8 mouse cellular contexts compared by ENCODE assay signal in genomic region chr11:87448476-87449199, GRCm38 (mm10). TPM values are rescaled to one million over a fixed set of nuclear protein-coding genes. Genes with fewer than 3 reads are reported as not detected.
DNase-seq lines count a peak whose midpoint lies in the region; ATAC-seq and TF ChIP-seq lines count a peak whose summit lies in the region.
"Not testable (repeated sequence)": the region's sequence is repeated elsewhere in the genome, so short reads cannot be mapped to it uniquely, and the experiment has no call there.

No protein-coding gene starts in this region.

- not testable (repeated sequence) for H3K4me3 ChIP-seq in CH12.LX (replicated peaks in 1 of 3; ENCODE audit: low read depth in 2 of 3, low read length in 2 of 3, poor library complexity in 1 of 3); forebrain, embryonic 11.5 days (ENCODE audit: low read depth, low read length); liver, embryonic 14.5 days (ENCODE audit: insufficient read depth in 1 of 2, low read depth in 2 of 2, low read length in 2 of 2); stomach, embryonic 15.5 days (replicated peaks)
- H3K4me3 ChIP-seq in myocyte, result peak overlapping the region; percentile 13

- not testable (repeated sequence) for H3K9me3 ChIP-seq in CH12.LX (replicated peaks; ENCODE audit: low read length); forebrain, embryonic 11.5 days (ENCODE audit: control insufficient read depth, low read length); liver, embryonic 14.5 days (ENCODE audit: control insufficient read depth, low read length); stomach, embryonic 15.5 days

- peak; percentile 96 for ATAC-seq in forebrain, embryonic 11.5 days (replicated peaks; ENCODE audit: low FRiP score)
- peak; percentile 89 for ATAC-seq in liver, embryonic 14.5 days (ENCODE audit: insufficient read depth)
- peak; percentile 93 for ATAC-seq in stomach, embryonic 15.5 days (ENCODE audit: insufficient read depth, low FRiP score, low read depth)

- DNase-seq in CH12.LX (ENCODE audit: extremely low read depth), result peak; percentile 99
- DNase-seq in c-Kit-positive CD71-positive TER-119-positive erythroid progenitor cells, embryonic 14.5 days (ENCODE audit: low spot score), result peak; percentile 78
- peak; percentile 76 for DNase-seq in forebrain, embryonic 11.5 days (ENCODE audit: low spot score)
- peak; percentile 43 to 62 for DNase-seq in heart, postnatal 10 days
- peak; percentile 57 for DNase-seq in kidney, postnatal 14 days
- peak; percentile 75 to 81 (median 77) for DNase-seq in liver, embryonic 14.5 days (ENCODE audit: low read depth in 3 of 3, low spot score in 3 of 3)

- TF ChIP-seq POLR2A in CH12.LX (IDR thresholded peaks at IDR 0.05; ENCODE audit: low read depth, low read length) (peak; percentile 99), myocyte (IDR thresholded peaks at IDR 0.05; ENCODE audit: insufficient read length, low read depth) (peak; percentile 55)

- not testable (repeated sequence) for H3K27me3 ChIP-seq in CH12.LX (replicated peaks); forebrain, embryonic 11.5 days (ENCODE audit: control insufficient read depth, insufficient read depth, low read length); liver, embryonic 14.5 days (ENCODE audit: control insufficient read depth, insufficient read depth, low read length); myocyte (ENCODE audit: control insufficient read depth, insufficient read depth, insufficient read length); stomach, embryonic 15.5 days (replicated peaks)

- not testable (repeated sequence) for H3ac ChIP-seq in myocyte (ENCODE audit: control insufficient read depth, insufficient read length)

- H3K4me2 ChIP-seq in CH12.LX (ENCODE audit: insufficient read depth, low read depth, poor library complexity, severe bottlenecking); forebrain, embryonic 11.5 days (ENCODE audit: low read depth, low read length, severe bottlenecking); liver, embryonic 14.5 days (ENCODE audit: low read depth); myocyte (ENCODE audit: low read depth); stomach, embryonic 15.5 days: not testable (repeated sequence)

- under 1% methylated on average over 5 of the region's 32 CpGs for WGBS in forebrain, embryonic 11.5 days
- 0% methylated on average over 5 of the region's 32 CpGs for WGBS in liver, embryonic 14.5 days (ENCODE audit: insufficient replicate concordance)
- WGBS in stomach, embryonic 15.5 days, result under 1% methylated on average over 6 of the region's 32 CpGs

- H3K27ac ChIP-seq in CH12.LX (ENCODE audit: insufficient read depth, low read depth), result not testable (repeated sequence)
- peak overlapping the region; percentile 50 for H3K27ac ChIP-seq in forebrain, embryonic 11.5 days (ENCODE audit: low read depth, low read length)
- H3K27ac ChIP-seq in liver, embryonic 14.5 days, result peak overlapping the region; percentile 83
- peak overlapping the region; percentile 86 for H3K27ac ChIP-seq in stomach, embryonic 15.5 days

- H3K9ac ChIP-seq in CH12.LX (ENCODE audit: insufficient read depth, low read depth); forebrain, embryonic 11.5 days (ENCODE audit: low read length); stomach, embryonic 15.5 days: not testable (repeated sequence)
- H3K9ac ChIP-seq in liver, embryonic 14.5 days (replicated peaks), result peak overlapping the region; percentile 71

- H3K79me2 ChIP-seq in CH12.LX (replicated peaks; ENCODE audit: control insufficient read depth, extremely low read depth, insufficient read depth, poor library complexity, severe bottlenecking); myocyte (ENCODE audit: control insufficient read depth, insufficient read depth): not testable (repeated sequence)

- in situ Hi-C loops in CH12.LX (cut with MboI; ENCODE audit: low pct_ligation_motif_present, low pct_unique_long_range_greater_than_20kb, low sequenced_read_pairs), result not testable (repeated sequence)

- TF ChIP-seq CTCF in CH12.LX (conservative IDR thresholded peaks at IDR 0.05 in 1 of 2, IDR thresholded peaks at IDR 0.05 in 1 of 2; ENCODE audit: low read depth in 2 of 2, low read length in 2 of 2); liver, embryonic 14.5 days (IDR thresholded peaks at IDR 0.05; ENCODE audit: low read depth): not testable (repeated sequence)

- peaks cover 6 to 24% of the 10 kb centered on the region in 2 experiments; a peak in 3 of 4 replicates for H3K4me1 ChIP-seq in CH12.LX (ENCODE audit: control insufficient read depth in 1 of 2, insufficient read depth in 2 of 2)
- H3K4me1 ChIP-seq in forebrain, embryonic 11.5 days (replicated peaks; ENCODE audit: control insufficient read depth, insufficient read depth, low read length); liver, embryonic 14.5 days (replicated peaks; ENCODE audit: control insufficient read depth in 2 of 2, insufficient read depth in 2 of 2, low read length in 1 of 2); stomach, embryonic 15.5 days: not testable (repeated sequence)

- TF ChIP-seq RAD21 in CH12.LX (IDR thresholded peaks at IDR 0.05; ENCODE audit: low read depth, low read length), result not testable (repeated sequence)

- intact Hi-C loops in heart, postnatal 10 days (cut with DNase I), result not testable (repeated sequence)

- dilution Hi-C loops in CH12.LX (cut with MboI; ENCODE audit: extremely low pct_ligation_motif_present, extremely low pct_unique_long_range_greater_than_20kb, low sequenced_read_pairs), result not testable (repeated sequence)

- TF ChIP-seq EP300 in CH12.LX (IDR thresholded peaks at IDR 0.05; ENCODE audit: low read length), result not testable (repeated sequence)
- TF ChIP-seq EP300 in liver, embryonic 14.5 days (IDR thresholded peaks at IDR 0.05; ENCODE audit: low read depth), result peak; percentile 8

- H3K36me3 ChIP-seq in CH12.LX (replicated peaks in 1 of 2; ENCODE audit: control insufficient read depth in 1 of 2, insufficient read depth in 1 of 2, low read length in 1 of 2); forebrain, embryonic 11.5 days (ENCODE audit: control insufficient read depth, insufficient read depth, low read length); liver, embryonic 14.5 days (replicated peaks; ENCODE audit: control insufficient read depth, insufficient read depth, low read depth); myocyte (ENCODE audit: control insufficient read depth, insufficient read depth); stomach, embryonic 15.5 days: not testable (repeated sequence)

TF ChIP-seq in CH12.LX, 34 proteins besides CTCF, POLR2A, EP300 and RAD21 (continues in another document):
- peak; percentile 77 for TF ChIP-seq HCFC1 (IDR thresholded peaks at IDR 0.05; ENCODE audit: low read depth, low read length)
- TF ChIP-seq E2F4 (IDR thresholded peaks at IDR 0.05; ENCODE audit: insufficient replicate concordance, low read depth, low read length), result 0 out of 2 replicates have a peak, but pooled peaks have one; percentile 70
- peak; percentile 100 for TF ChIP-seq POLR2AphosphoS2 (IDR thresholded peaks at IDR 0.05; ENCODE audit: low read depth, low read length)
- TF ChIP-seq ZMIZ1 (IDR thresholded peaks at IDR 0.05; ENCODE audit: low read depth, low read length), result peak; percentile 100
- peak; percentile 72 for TF ChIP-seq USF2 (conservative IDR thresholded peaks at IDR 0.05; ENCODE audit: low read depth, low read length)
- peak; percentile 96 for TF ChIP-seq ETS1 (conservative IDR thresholded peaks at IDR 0.05; ENCODE audit: low read depth, low read length)
- TF ChIP-seq RCOR1 (conservative IDR thresholded peaks at IDR 0.05; ENCODE audit: low read depth, low read length), result peak; percentile 94; the same call in 1 of the 2 replicates

TF ChIP-seq in myocyte, 11 proteins besides CTCF, POLR2A, EP300 and RAD21:
- TF ChIP-seq MAX (IDR thresholded peaks at IDR 0.05; ENCODE audit: low read depth) (peak; percentile 56), POLR2AphosphoS2 (IDR thresholded peaks at IDR 0.05; ENCODE audit: insufficient read length, low read depth) (peak; percentile 63), USF1 (IDR thresholded peaks at IDR 0.05; ENCODE audit: low read depth) (peak; percentile 85)

RNA-seq across cellular contexts. Expression of gene Tex14, which starts 43.8 kb away (rescaled TPM):
- total RNA-seq in CH12.LX (2012; rRNA removed) (1.4 and 1.5 TPM in 2 replicates), CH12.LX (2014; rRNA removed) (1.4 and 2.1 TPM in 2 replicates)
- polyA plus RNA-seq in CH12.LX (2012; ENCODE audit: insufficient read length, low read depth) (1.3 and 1.6 TPM in 2 replicates), myocyte (2012; fragmentation: generic; extraction: Trizol) (0.13 TPM)
- 0.33 and 0.61 TPM in 2 replicates for polyA plus RNA-seq in forebrain, embryonic 11.5 days (2014; fragmentation: Nextera tagmentation; extraction: Ambion mirVana)
- under 1 TPM; 0.10 to 0.47 TPM for total RNA-seq in heart, postnatal 10 days (2021)
- 0.01 and 0.06 TPM in 2 replicates for polyA plus RNA-seq in liver, embryonic 14.5 days (2012; rRNA removed)
- polyA plus RNA-seq in liver, embryonic 14.5 days (2014; fragmentation: Nextera tagmentation; extraction: Ambion mirVana), result not detected in 2 replicates
- 0.46 and 0.59 TPM in 2 replicates for polyA plus RNA-seq in stomach, embryonic 15.5 days (2015; fragmentation: Nextera tagmentation; extraction: Ambion mirVana)

RNA-seq across cellular contexts. Expression of gene Rad51c, which starts 43.9 kb away (rescaled TPM):
- total RNA-seq in CH12.LX (2012; rRNA removed), result 5.3 and 6.8 TPM in 2 replicates
- total RNA-seq in CH12.LX (2014; rRNA removed), result 5.6 and 6.3 TPM in 2 replicates
- polyA plus RNA-seq in CH12.LX (2012; ENCODE audit: insufficient read length, low read depth), result 4.8 and 6.1 TPM in 2 replicates
- 12.8 and 14.6 TPM in 2 replicates for polyA plus RNA-seq in forebrain, embryonic 11.5 days (2014; fragmentation: Nextera tagmentation; extraction: Ambion mirVana)
- total RNA-seq in heart, postnatal 10 days (2021), result 1 to 10 TPM; 3.7 to 4.4 TPM
- 2.0 and 4.0 TPM in 2 replicates for polyA plus RNA-seq in liver, embryonic 14.5 days (2012; rRNA removed)
- 4.3 and 4.4 TPM in 2 replicates for polyA plus RNA-seq in liver, embryonic 14.5 days (2014; fragmentation: Nextera tagmentation; extraction: Ambion mirVana)
- 3.5 TPM for polyA plus RNA-seq in myocyte (2012; fragmentation: generic; extraction: Trizol)
- 6.3 and 6.5 TPM in 2 replicates for polyA plus RNA-seq in stomach, embryonic 15.5 days (2015; fragmentation: Nextera tagmentation; extraction: Ambion mirVana)
